Mouse (Mus musculus): ENCODE measurements around the gene Zfp58.

DNA sequence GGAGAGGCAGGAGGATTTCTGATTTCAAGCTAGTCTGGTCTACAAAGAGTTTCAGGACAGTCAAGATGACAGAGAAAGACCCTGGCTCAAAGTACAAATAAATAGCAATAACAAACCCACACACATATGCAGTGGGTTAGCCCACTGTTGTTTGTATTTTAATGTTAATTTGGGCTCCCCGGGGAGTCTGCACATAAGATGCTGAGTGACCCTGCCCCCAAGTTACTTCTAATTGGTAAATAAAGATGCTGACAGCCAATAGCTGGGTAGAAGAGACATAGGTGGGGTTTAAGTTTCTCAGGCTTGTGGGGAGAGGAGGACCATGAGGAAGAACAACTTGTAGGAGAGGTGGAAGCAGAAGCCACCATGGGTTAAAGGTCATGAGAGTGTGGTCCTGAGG, 45.6 kb upstream of the Zfp58 start:
- no peak for TF ChIP-seq CTCF (IDR thresholded peaks at IDR 0.05; ENCODE audit: low read depth, low read length)
- TF ChIP-seq GATA1 (IDR thresholded peaks at IDR 0.05; ENCODE audit: borderline replicate concordance, low read length), result no peak
- TF ChIP-seq GATA2 (IDR thresholded peaks at IDR 0.05; ENCODE audit: borderline replicate concordance, low read depth, low read length), result no peak
